Mouse (Mus musculus) c-Kit-positive CD71-positive TER-119-positive erythroid progenitor cells, embryonic 14.5 days (primary cell): Measurements from ENCODE around the gene Rps2.
"Not testable (repeated sequence)": the region's sequence is repeated elsewhere in the genome, so short reads cannot be mapped to it uniquely, and the experiment has no call there.

Experiments used
- DNase-seq: peaks from one replicate; pipeline ENCODE4 v3.0.0-alpha.2; 2013; ENCODE audit warnings: low spot score

Gene Rps2

DNA sequence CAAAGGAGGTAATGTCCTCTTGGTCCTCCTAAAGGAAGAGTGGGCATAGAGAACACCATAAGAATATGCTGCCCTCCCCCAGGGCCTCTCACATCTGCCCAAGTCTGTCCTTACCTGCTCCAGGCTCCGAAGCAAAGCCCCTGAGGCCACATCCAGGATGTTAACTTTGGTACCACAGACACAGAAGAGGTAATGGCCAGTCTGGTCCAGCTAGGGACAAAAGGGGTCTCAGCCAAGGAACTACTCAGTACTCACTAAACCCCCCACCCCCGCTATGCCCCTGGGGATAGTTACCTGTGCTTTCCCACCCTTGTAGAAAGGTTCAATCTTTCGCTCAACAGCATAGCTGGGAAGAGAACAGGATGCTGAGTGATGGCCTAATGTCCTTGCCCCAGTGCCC lies 12.1 kb upstream of the Rps2 start:
- no peak for DNase-seq

DNA sequence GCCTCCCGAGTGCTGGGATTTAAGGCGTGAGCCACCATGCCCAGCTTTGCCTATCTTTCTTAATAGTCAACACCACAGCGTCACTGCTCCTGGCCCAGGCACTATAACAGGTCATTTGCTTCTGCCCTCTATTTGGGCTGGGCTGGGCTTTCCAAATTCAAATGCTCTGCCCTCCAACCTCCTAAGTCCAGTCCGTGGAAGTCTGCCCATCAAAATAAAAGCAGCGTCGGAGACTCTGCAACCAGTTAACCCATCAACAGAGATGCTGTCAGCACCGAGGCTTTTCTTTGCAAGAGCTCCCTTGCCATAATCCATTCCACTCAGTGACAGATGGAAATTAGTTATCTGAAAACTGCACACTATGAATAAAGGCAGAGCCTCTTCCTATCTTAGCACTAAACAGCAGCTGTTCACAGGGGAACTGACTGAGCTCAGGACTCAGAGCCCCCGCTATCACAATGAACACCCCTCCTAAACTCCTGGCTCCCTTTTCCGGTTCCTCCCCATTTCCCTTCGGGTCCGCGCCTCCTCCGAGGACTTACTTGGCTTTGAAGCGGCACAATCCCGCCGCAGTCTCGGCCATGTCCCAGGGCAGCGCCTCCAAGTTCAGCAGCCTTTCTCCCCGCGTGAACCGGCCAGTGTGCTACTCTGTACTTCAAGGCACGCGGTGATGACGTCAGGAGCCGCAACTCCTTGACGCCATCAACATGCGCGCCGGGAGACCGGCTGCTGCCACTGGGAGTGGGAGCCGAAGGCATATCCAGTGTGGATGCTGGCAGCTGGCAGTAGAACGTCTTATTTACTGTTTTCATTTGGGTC lies 10.7 kb upstream of the Rps2 start, which contains the start of gene Tbl3:
Gene Tbl3, minus strand, starts transcription at position 679 of the 819 bp plus-strand sequence.
- DNase-seq, result peak; percentile 94

DNA sequence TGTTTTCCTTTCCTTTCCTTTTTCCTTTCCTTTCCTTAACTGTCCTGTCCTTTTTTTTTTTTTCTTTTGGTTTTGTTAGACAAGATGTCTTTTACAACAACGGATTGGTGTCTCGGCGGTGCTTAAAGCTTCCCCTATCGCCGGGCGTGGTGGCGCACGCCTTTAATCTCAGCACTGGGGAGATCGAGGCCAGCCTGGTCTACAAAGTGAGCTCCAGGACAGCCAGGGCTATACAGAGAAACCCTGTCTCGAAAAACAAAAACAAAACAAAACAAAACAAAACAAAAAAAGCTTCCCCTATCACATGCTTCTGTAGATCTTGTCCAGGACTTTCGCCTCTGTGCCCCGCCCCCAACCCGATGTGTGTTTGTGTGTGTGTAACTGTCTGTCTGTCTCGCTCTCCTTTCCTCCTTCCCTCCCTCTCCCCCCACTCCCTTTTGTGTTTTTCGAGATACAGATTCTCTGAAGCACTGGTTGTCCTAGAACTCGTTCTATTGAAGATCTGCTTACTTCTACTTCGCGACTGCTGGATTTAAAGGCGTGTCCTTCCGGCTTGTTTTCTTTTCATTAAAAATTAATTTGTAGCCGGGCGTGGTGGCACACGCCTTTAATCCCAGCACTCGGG lies 10.0 kb upstream of the Rps2 start:
- DNase-seq, result no peak

DNA sequence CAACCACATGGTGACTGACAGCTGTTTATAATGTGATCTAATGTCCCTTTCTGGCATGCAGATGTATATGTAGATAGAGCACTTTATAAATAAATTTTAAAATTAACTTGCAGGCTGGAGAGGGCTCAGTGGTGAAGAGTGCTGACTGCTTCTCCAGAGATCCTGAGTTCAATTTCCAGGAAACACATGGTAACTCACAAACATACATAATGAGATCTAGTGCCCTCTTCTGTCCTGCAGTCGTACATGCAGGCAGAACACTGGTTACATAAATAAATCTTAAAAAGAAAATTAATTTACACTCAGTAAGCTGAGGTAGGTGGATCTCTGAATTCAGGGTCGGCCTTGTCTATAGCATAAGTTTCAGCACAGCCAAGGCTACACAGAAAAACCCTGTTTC lies 9.3 kb upstream of the Rps2 start:
- peak; percentile 45 for DNase-seq

DNA sequence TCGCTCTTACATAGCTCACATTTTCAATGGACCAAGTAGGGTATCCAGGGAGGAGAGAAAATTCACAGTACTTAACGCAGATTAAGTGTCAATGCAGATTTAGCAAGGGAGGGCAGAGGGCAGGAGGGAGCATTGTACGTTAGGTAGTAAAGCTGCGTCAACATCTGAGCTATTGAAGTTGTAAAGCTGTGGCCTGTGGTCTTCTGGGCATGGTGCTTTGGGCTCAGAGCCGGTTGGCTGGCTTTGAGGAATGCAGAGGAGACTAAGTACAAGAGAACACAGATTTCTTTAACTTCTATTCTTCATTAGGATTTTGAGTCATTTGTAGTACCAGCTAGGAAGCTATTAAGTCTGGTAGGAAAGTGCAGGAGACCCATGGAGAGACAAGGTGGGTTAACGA lies 2.4 kb upstream of the Rps2 start:
- DNase-seq, result no peak

DNA sequence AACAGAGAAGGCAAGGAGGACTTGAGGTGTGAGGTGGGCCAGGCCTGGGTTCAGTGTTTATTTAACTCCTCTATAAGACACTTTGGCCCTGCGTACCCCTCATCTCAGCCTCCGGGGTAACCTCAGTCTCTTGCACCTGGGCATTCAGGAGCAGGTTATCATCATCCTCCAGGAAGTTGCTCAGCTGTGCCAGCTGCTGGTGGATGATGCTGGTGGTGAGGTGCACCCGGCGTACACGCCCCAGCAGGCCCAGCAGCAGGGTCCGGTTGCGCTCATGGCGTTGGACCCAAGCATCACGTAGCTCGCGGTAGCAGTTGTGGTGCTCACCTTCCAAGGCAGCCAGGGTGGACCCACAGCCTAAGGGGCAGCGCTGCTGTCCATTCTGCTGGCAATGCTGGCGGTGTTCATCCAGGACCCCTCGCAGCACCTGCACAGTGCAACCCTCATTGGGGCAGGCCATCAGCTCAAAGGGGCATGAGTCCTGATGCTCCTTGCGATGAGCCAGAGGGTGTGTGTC lies 1.7 kb upstream of the Rps2 start:
- DNase-seq, result no peak

DNA sequence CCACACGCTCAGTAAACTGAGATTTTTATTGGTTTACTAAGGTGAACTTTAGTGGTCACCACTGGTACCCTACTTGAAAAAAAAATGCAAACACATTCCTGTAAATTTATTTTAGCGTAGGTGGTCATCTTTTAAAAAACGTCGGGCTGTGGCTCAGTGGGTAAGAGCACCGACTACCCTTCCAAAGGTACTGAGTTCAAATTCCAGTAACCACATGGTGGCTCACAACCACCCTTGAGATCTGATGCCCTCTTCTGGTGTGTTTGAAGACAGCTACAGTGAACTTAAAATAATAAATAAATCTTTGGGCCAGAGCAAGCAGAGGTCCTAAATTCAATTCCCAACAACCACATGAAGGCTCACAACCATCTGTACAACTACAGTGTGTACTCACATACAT lies 1.0 kb downstream of the Rps2 start:
- DNase-seq, result not testable (repeated sequence)

DNA sequence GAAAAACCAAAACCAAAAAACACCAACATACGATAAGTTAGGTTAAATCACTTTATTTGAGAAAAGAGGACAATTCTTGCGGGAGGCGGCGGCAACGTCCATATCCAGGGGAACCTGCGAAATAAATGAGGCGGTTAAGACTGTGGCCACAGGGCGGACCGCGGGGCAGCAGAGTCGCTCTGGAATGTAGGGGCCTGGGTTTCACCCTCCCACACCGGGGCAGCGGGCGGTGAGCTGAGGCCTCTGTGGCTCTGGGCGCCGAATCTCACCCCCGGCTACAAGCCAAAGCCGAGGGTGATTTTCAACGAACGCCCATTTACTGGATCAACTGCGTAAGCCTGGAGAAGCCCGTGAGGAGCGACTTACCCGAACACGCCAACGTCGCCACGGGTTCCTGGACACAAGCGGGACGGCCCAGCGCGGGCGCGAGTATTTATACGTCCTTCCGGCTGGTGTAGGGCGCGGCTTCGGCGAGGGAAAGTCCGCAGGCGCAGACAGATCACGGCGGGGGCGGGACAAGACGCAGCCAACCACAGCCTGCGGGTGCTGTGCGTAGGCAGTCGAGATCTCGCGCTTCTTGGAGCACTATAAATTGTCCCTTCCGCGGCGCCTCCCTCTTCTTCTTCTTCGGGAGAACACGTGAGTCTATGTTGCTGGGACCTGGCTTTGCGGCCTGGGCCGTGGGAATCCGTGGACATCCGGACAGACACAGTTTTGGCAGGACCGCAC lies 1.7 kb downstream of the Rps2 start:
- peak; percentile 97 for DNase-seq

DNA sequence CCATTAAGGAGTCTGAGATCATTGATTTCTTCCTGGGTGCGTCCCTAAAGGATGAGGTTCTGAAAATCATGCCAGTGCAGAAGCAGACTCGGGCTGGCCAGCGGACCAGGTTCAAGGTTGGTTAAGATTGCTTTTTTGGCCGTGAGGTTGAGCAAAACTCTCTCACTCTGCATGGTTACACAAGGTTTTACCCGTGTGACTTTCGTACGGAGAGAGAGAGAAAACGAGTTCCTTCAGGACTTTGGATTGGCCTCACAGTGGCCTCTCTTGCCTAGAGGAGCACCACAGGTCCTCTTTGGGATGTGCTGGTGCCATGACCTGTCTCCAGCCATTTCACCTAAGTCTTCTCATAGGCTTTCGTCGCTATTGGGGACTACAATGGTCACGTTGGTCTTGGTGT lies 2.7 kb downstream of the Rps2 start:
- not testable (repeated sequence) for DNase-seq

DNA sequence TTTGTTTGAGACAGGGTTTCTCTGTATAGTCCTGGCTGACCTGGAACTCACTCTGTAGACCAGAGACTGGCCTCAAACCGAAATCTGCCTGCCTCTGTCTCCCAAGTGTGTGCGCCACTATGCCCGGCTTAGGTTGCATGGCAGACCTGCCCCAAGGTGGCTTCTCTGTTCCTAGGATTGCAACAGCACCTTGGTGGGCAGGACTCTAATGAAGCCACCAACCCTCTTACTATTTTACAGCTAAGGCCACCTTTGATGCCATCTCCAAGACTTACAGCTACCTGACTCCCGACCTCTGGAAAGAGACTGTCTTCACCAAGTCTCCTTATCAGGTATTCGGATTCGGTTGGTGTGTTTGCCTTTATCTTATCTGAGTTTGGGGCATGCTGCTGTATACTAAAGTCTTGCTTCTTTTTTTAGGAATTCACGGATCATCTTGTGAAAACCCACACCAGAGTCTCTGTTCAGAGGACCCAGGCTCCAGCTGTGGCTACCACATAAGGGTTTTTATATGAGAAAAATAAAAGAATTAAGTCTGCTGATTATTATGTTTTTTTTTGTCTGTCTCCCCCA lies 3.6 kb downstream of the Rps2 start:
- not testable (repeated sequence) for DNase-seq

DNA sequence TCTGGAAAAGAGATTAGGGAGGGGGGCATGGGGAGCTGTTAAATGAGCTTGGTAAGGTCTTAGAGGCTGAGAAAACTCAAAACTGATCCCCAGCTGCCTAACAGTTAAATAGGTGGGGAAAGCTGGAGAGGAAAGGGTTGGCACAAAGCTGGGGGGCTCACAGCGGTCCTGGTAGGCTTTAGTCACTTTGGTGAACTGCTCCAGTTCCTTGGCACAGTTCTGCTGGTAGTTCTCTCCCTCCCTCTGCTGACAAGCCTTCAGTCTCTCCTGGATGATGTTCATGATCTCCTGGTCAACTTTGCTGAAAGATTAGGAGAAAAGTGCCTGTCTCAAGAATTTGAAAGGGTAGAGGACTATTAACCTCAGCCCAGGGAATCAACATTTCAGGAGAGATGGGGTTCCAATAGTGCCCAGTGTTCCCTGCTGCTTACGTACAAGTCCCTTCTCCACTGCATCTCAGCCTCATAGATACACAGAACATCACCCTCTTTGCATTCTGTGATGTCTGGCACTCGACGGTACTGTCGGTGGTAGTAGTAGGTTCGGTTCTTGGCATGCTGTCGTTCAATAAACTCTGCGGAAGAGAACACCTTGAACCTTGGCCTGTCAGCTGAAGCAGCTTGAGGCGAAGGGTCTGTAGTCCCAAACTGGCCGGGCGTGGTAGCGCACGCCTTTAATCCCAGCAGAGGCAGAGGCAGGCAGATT lies 4.5 kb downstream of the Rps2 start:
- peak; percentile 37 for DNase-seq

DNA sequence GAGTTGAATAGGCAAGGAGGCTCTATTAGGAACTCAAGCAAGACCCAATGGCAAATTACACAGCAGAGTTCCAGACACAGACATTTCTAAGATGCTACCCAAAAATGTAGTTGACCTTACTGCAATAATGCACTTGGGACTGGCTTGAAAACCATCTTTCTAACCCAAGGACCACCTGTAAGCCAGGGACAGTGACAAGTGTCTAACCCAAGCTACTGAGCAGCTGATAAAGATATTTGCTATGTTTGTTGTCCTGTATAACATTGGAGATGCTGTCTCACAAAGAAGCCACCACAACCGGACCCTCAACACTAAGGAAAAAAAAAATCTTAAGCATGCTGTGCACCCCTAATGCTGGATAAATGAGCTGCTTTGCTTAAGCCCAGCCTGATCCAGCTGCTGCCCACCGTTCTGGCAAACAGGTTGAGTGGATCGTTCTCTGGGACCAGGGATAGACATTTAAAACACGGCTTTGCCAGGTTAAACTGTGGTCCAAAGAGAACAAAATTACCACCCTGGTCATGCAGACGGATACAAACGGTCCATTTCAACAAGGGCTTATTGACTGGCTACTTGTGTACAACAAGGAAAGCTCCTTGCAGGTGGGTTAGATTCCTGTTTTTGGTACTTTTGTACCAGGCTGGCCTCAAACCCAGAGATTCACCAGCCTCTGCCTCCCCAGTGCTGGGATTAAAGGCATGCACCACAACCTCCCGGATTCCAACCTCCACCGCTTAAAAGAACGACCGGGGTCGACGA lies 5.4 kb downstream of the Rps2 start:
- DNase-seq, result peak; percentile 41

DNA sequence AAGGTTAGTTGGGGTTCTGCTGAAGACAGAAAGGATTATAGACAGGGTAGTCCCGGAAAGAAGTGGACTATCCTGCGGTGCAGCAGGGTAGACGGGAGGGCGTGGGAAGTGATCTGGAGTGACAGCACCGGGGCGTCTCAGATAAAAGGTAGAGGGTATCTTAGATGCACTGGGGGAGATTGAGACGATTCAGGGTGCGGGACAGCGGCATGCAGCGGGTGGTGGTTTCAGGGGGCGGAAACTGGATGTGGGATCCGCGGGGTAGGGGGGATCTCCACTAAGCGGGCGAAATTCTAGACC lies 5.9 kb downstream of the Rps2 start:
- DNase-seq, result peak; percentile 62

DNA sequence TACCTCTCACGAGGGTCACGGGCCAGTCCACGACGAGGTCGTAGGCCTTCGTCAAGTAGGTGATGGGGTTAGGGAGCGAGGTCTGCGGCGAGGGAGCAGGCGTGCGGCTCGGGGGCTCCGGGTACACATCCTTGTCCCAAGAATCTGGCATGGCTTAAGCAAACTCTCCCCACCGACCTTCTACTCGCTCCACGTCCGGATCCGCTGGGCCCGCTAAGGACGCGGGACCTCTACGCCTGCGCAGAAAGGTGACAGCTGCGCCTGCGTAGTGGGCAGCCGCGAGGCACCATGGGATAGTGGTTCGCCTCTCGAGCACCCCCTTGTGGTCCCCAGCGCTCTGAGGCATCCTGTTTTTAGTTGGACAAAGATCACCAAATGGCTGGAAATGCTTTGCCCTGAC lies 6.3 kb downstream of the Rps2 start, which contains the start of gene Ndufb10:
Gene Ndufb10, minus strand, starts transcription at position 295 of the 400 bp plus-strand sequence.
- DNase-seq, result peak; percentile 95

DNA sequence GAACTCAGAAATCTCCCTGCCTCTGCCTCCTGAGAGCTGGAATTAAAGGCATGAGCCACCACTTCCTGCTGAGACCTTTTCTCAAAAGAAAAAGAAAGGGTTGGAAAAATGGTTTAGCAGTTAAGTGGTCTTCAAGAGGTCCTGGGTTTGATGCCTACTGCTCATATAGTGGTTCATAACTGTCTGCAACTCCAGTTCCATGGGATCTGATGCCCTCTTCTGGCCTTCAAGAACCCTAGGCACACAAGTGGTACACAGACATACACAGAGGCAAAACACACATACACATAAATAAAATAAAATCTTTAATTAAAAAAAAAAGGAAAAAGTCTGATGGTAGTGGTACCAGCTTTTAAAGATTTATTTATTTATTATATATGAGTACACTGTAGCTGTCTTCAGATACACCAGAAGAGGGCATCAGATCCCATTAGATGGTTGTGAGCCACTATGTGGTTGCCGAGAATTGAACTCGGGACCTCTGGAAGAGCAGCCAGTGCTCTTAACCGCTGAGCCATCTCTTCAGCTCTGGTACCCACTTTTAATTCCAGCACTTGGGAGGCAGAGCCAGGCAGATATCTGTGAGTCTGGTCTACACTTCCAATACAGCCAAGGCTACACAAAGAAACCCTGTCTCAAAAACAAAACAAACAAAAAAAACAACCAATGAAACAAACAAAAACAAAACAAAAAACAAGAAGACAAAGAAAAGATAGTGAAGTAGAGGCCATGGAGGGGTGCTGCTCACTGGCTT lies 7.9 kb downstream of the Rps2 start:
- no peak for DNase-seq

DNA sequence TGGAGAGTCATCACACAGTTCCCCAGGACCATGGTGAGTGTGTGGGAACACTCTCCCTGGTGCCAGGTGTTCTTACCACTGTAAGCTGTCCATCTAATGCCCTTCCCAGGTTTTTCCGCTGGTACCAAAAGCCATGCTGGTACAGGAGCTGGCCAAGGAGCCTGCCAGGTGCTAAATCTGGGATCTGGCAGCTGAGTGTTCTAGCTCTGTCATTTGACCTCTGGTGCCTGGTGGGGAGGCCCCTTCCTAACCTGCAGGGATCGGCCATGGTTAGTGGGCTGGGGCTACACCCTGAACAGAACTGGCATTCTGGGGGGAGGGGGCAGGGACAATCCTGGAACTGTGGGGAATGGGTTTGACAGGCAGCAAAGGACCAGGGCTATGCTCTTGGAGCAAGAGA lies 9.7 kb downstream of the Rps2 start, which contains the start of gene Rpl3l:
Gene Rpl3l, plus strand, starts transcription at position 203 of the 400 bp plus-strand sequence.
- DNase-seq, result no peak

DNA sequence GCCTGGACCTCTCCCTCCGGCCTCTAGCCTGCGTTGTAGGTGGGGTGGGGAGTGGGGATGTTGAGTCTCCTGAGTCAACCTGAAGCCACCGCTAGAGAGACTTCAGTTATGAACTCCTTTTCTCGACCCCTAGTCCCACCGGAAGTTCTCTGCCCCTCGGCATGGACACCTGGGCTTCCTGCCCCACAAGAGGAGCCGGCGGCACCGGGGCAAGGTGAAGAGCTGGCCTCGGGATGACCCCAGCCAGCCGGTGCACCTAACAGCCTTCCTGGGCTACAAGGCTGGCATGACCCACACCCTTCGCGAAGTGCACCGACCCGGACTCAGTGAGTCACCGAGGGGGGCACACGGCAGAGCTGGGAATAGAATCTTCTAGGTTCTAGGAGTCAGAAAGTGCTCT lies 10.3 kb downstream of the Rps2 start:
- no peak for DNase-seq

DNA sequence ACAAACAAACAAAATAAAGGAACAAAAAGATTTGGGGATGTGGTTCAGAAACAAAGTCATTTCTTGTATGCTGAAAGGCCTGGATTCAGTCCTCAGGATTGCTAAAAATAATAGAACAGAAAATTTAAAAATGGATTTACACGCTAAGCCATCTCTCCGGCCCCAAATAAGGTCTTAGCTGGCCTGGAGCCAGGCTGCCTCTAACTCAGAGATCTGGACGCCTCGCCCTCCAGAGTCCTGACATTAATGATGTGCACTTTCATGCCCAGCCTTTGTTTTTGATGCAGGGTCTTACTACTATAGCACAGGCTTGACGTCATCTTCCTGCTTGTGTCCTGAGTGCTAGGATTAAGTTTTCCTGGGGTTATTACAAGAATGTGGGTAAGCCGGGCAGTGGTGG lies 11.2 kb downstream of the Rps2 start:
- DNase-seq, result no peak

DNA sequence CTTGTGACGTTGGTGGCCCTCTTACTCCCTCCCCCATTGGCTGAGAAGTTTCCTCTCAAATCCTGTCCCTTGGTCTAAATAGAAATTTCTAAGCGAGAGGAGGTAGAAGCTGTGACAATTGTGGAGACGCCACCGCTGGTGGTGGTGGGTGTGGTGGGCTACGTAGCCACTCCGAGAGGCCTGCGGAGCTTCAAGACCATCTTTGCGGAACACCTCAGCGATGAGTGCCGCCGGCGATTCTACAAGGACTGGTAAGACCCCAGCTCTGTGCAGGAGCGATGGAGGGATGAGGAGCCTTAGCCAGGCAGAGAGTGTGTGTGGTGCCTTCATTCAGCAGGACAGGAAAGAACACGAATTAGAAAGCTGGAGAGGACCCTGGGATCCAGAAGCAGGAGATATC lies 12.9 kb downstream of the Rps2 start:
- DNase-seq, result no peak

DNA sequence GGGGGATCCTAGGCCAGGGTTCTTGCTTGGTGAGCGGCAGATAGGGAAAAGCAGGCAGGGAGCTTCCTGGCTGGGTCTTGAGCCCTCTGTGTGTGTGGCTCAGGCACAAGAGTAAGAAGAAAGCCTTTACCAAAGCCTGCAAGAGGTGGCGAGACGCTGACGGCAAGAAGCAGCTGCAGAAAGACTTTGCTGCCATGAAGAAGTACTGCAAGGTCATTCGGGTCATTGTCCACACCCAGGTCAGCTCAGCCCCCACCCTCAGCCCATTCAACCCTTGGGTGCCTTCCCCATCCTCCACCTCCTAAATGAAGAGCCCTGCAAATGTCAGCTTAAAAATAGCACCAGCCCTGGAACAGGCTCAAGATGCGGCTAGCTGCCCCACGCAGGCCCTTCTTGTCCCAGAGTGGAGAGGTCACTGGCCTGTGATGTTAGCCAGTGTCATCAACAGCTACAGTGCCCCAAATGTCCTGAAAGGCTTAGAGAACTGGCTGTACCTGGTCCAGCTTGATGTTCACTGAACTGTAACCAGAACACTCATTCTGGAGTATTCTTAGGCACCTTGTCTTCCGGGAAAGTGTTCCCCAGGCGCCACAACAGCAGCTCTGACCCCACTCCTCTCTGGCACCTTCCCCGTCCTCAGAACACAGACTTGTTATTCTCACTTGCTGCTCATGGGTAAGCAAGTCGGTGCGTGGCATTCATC lies 14.5 kb downstream of the Rps2 start:
- no peak for DNase-seq
